Mouse (Mus musculus): ENCODE data around the gene Fam76a. TPM values are rescaled to one million over a fixed set of nuclear protein-coding genes. Genes with fewer than 3 reads are reported as not detected.

Gene Fam76a
- polyA plus RNA-seq, 1 experiment from 2014 or later: 27.3 TPM

- Histone ChIP-seq H3K27ac (no peak overlapping the region), H3K9ac (no peak overlapping the region), H3K27me3 (replicated peaks) (no peaks in the 10 kb centered on the region), H3K9me3 (no peaks in the 10 kb centered on the region), H3K4me2 (replicated peaks) (no peak overlapping the region), H3K4me1 (no peaks in the 10 kb centered on the region), H3K36me3 (peaks cover 77% of the 10 kb centered on the region), H3K4me3 (no peak overlapping the region)
- no peak for ATAC-seq (ENCODE audit: low FRiP score, low read depth)
- 94% methylated on average over 2 of the region's 2 CpGs for WGBS
These were observed 57.5 kb downstream of the Fam76a start for GRCm38 (mm10) chr4:132864856-132865255.

GRCm38 (mm10) chr4:132863012-132863411 lies 59.3 kb downstream of the Fam76a start:
- H3K4me1 ChIP-seq: no peaks in the 10 kb centered on the region
- H3K4me2 ChIP-seq (replicated peaks): no peak overlapping the region
- no peak overlapping the region for H3K27ac ChIP-seq
- H3K36me3 ChIP-seq: peaks cover 72% of the 10 kb centered on the region
- no peaks in the 10 kb centered on the region for H3K9me3 ChIP-seq
- ATAC-seq (ENCODE audit: low FRiP score, low read depth): no peak
- no peaks in the 10 kb centered on the region for H3K27me3 ChIP-seq (replicated peaks)
- no peak overlapping the region for H3K9ac ChIP-seq
- 94% methylated on average over 13 of the region's 13 CpGs for WGBS
- no peak overlapping the region for H3K4me3 ChIP-seq

- WGBS: 100% methylated on average over 1 of the region's 1 CpGs
- Histone ChIP-seq H3K27me3 (replicated peaks) (no peaks in the 10 kb centered on the region), H3K4me2 (replicated peaks) (no peak overlapping the region), H3K27ac (no peak overlapping the region), H3K9me3 (no peaks in the 10 kb centered on the region), H3K9ac (no peak overlapping the region), H3K4me1 (no peaks in the 10 kb centered on the region), H3K4me3 (no peak overlapping the region), H3K36me3 (peaks cover 70% of the 10 kb centered on the region)
- ATAC-seq (ENCODE audit: low FRiP score, low read depth): no peak
These were observed 61.5 kb downstream of the Fam76a start for GRCm38 (mm10) chr4:132860880-132861279.

Other genes starting within 250 kb of the Fam76a start
- 3.4 and 3.6 TPM in 2 replicates for gene Xkr8, start 190.0 kb downstream of the Fam76a start, polyA plus RNA-seq (2016; fragmentation: Nextera tagmentation; extraction: Ambion mirVana)
- gene Smpdl3b, start 165.3 kb downstream of the Fam76a start, polyA plus RNA-seq (2016; fragmentation: Nextera tagmentation; extraction: Ambion mirVana): 1.0 and 1.5 TPM in 2 replicates
- gene Rpa2, start 154.2 kb downstream of the Fam76a start, polyA plus RNA-seq (2016; fragmentation: Nextera tagmentation; extraction: Ambion mirVana): 78.5 and 84.2 TPM in 2 replicates
- gene Themis2, start 126.2 kb downstream of the Fam76a start, polyA plus RNA-seq (2016; fragmentation: Nextera tagmentation; extraction: Ambion mirVana): 0.74 and 0.79 TPM in 2 replicates
- 53.3 and 62.5 TPM in 2 replicates for gene Ppp1r8, start 79.4 kb downstream of the Fam76a start, polyA plus RNA-seq (2016; fragmentation: Nextera tagmentation; extraction: Ambion mirVana)
- 108 and 110 TPM in 2 replicates for gene Stx12, start 38.0 kb downstream of the Fam76a start, polyA plus RNA-seq (2016; fragmentation: Nextera tagmentation; extraction: Ambion mirVana)
- 0.22 and 0.28 TPM in 2 replicates for gene Fgr, start 51.5 kb upstream of the Fam76a start, polyA plus RNA-seq (2016; fragmentation: Nextera tagmentation; extraction: Ambion mirVana)
- 10.5 TPM in 2 replicates for gene Ahdc1, start 88.7 kb upstream of the Fam76a start, polyA plus RNA-seq (2016; fragmentation: Nextera tagmentation; extraction: Ambion mirVana)
- gene Wasf2, start 207.9 kb upstream of the Fam76a start, polyA plus RNA-seq (2016; fragmentation: Nextera tagmentation; extraction: Ambion mirVana): 30.5 and 48.9 TPM in 2 replicates